In the genomic region with DNA sequence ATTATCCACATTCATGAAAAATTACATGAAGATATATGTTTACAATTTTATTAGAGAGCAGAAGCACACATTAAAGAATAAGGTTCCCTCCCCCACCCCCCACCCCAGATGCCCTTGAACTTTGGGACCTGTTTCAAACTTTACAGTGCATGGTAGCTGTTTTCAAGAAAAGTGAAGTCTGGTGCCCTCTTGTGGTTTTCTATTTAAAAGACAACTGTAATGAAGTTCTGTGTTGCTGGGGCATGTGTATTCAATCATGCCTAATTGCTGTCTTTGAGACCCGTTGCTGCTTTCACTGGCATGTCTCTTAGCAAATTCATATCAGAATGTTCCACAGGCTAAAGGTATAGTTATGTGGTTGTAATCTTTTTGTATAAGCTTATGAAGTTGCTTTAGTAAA, we compare ENCODE assay signal across 10 mouse cellular contexts. TPM values are rescaled to one million over a fixed set of nuclear protein-coding genes. Genes with fewer than 3 reads are reported as not detected.
DNase-seq lines count a peak whose midpoint lies in the region; ATAC-seq and TF ChIP-seq lines count a peak whose summit lies in the region.
"Had no signal": no experiment of that assay in that cellular context is flagged by ENCODE, and none has a peak within 500 bp of the region (broad histone marks: within the 10 kb centered on the region; RNA-seq: fewer than 3 reads in every experiment).

No protein-coding gene starts in this region.

- TF ChIP-seq POLR2A in lung, adult 2 months (IDR thresholded peaks at IDR 0.05; ENCODE audit: borderline replicate concordance, extremely low read depth, low read depth, low read length), result no peak

- no peaks in the 10 kb centered on the region for H3K27me3 ChIP-seq in hindbrain, embryonic 14.5 days (ENCODE audit: control insufficient read depth, insufficient read depth, low read length)
- H3K27me3 ChIP-seq: heart, embryonic 15.5 days; neural tube, embryonic 13.5 days had no signal

- H3K9ac ChIP-seq in hindbrain, embryonic 14.5 days, result no peak overlapping the region
- H3K9ac ChIP-seq: heart, embryonic 15.5 days; neural tube, embryonic 13.5 days had no signal

- no peaks in the 10 kb centered on the region for H3K4me1 ChIP-seq in lung, adult 2 months (ENCODE audit: control insufficient read depth, insufficient read depth, low read length)
- no peaks in the 10 kb centered on the region for H3K4me1 ChIP-seq in hindbrain, embryonic 14.5 days (replicated peaks; ENCODE audit: control insufficient read depth, insufficient read depth, low read length)
- H3K4me1 ChIP-seq: heart, embryonic 15.5 days; neural tube, embryonic 13.5 days had no signal

- H3K4me3 ChIP-seq in lung, adult 2 months (replicated peaks; ENCODE audit: extremely low read depth, low read depth, low read length), result no peak overlapping the region
- no peak overlapping the region for H3K4me3 ChIP-seq in hindbrain, embryonic 14.5 days (replicated peaks; ENCODE audit: low read length)
- H3K4me3 ChIP-seq: heart, embryonic 15.5 days; neural tube, embryonic 13.5 days had no signal

- H3K4me2 ChIP-seq in hindbrain, embryonic 14.5 days (replicated peaks), result no peak overlapping the region
- H3K4me2 ChIP-seq: heart, embryonic 15.5 days; neural tube, embryonic 13.5 days had no signal

- no peak for ATAC-seq in hindbrain, embryonic 14.5 days (ENCODE audit: low FRiP score)
- peak; percentile 52; the same call in 1 of the 2 replicates for ATAC-seq in monocyte, adult 5-6 weeks (replicated peaks; ENCODE audit: insufficient number of reproducible peaks, low FRiP score, low TSS enrichment, poor library complexity, severe bottlenecking)

- peak; percentile 34 for TF ChIP-seq CTCF in lung, adult 2 months (IDR thresholded peaks at IDR 0.05; ENCODE audit: insufficient read depth, low read length)

- no peaks in the 10 kb centered on the region for H3K36me3 ChIP-seq in hindbrain, embryonic 14.5 days (replicated peaks; ENCODE audit: control insufficient read depth, insufficient read depth)
- H3K36me3 ChIP-seq: heart, embryonic 15.5 days; neural tube, embryonic 13.5 days had no signal

- no peak overlapping the region for H3K27ac ChIP-seq in hindbrain, embryonic 14.5 days
- H3K27ac ChIP-seq: heart, embryonic 15.5 days; neural tube, embryonic 13.5 days had no signal

- 2% methylated on average over 1 of the region's 1 CpGs for WGBS in lung, adult 2 months
- 4% methylated on average over 1 of the region's 1 CpGs for WGBS in hindbrain, embryonic 14.5 days

- H3K9me3 ChIP-seq in hindbrain, embryonic 14.5 days (ENCODE audit: control insufficient read depth, low read length), result no peaks in the 10 kb centered on the region
- H3K9me3 ChIP-seq: heart, embryonic 15.5 days; neural tube, embryonic 13.5 days had no signal

- DNase-seq in adrenal gland, postnatal 14 days, result peak; percentile 21
- DNase-seq in adrenal gland, adult 8-10 months, result no peak
- DNase-seq in lung, adult 2 months, result no peak
- DNase-seq in lung, postnatal 4 days, result no peak
- DNase-seq in c-Kit-positive CD71-positive TER-119-positive erythroid progenitor cells, embryonic 14.5 days (ENCODE audit: low spot score), result peak; percentile 81
- peak; percentile 82 for DNase-seq in hindbrain, embryonic 14.5 days (ENCODE audit: low spot score)
- no peak for DNase-seq in left cerebral cortex, adult 18-20 months (ENCODE audit: low spot score in 2 of 2)

RNA-seq across cellular contexts. Expression of a gene that starts 25.3 kb away (rescaled TPM):
- total RNA-seq in adrenal gland, postnatal 14 days (2021), result 0.93 and 3.7 TPM in 2 replicates
- total RNA-seq in adrenal gland, adult 8-10 months (2022), result 10 to 100 TPM in 1 of 4 experiments, 1 to 10 TPM in 2, under 1 TPM in 1; 0.41 to 10.9 (median 4.6) TPM
- 1.6 and 2.9 TPM in 2 replicates for polyA plus RNA-seq in lung, adult 2 months (2012; rRNA removed)
- polyA plus RNA-seq in hindbrain, embryonic 14.5 days (2014; fragmentation: Nextera tagmentation; extraction: Ambion mirVana), result 0.13 and 0.27 TPM in 2 replicates
- 33.3 to 38.2 TPM (median 36.0 TPM) in 3 replicates for total RNA-seq in monocyte, adult 5-6 weeks (2017)
- 1 to 10 TPM; 1.8 to 2.1 TPM for total RNA-seq in left cerebral cortex, adult 18-20 months (2021)

RNA-seq across cellular contexts. Expression of a gene that starts 42.8 kb away (rescaled TPM):
- 14.6 and 17.3 TPM in 2 replicates for total RNA-seq in adrenal gland, postnatal 14 days (2021)
- total RNA-seq in adrenal gland, adult 8-10 months (2022), result 10 to 100 TPM; 11.0 to 35.2 (median 19.0) TPM
- 21.9 and 22.6 TPM in 2 replicates for polyA plus RNA-seq in lung, adult 2 months (2012; rRNA removed)
- 16.7 and 22.0 TPM in 2 replicates for polyA plus RNA-seq in hindbrain, embryonic 14.5 days (2014; fragmentation: Nextera tagmentation; extraction: Ambion mirVana)
- 31.4 to 43.1 TPM (median 34.7 TPM) in 3 replicates for total RNA-seq in monocyte, adult 5-6 weeks (2017)
- 10 to 100 TPM; 14.4 to 15.0 TPM for total RNA-seq in left cerebral cortex, adult 18-20 months (2021)

Comparison
In these comparisons a context has a peak if more than half of its experiments do, and no peak if none do; other contexts are left out.
1. DNase-seq: peak in adrenal gland, postnatal 14 days (single experiment), c-Kit-positive CD71-positive TER-119-positive erythroid progenitor cells, embryonic 14.5 days (single experiment) and hindbrain, embryonic 14.5 days (single experiment); none in adrenal gland, adult 8-10 months (single experiment), lung, adult 2 months (single experiment), lung, postnatal 4 days (0 of 2) and left cerebral cortex, adult 18-20 months (0 of 2).